Mouse (Mus musculus) forebrain, postnatal 0 days (tissue): ENCODE results near the gene Fbp2. TPM values are rescaled to one million over a fixed set of nuclear protein-coding genes. Genes with fewer than 3 reads are reported as not detected.

Experiments used
- ATAC-seq: fragments of 200-750 bp; cut with Nextera tagmentation; 2 replicates; pipeline ENCODE4 v1.8.0; 2017; ENCODE audit warnings: mild to moderate bottlenecking, moderate library complexity
- DNase-seq: peaks from one replicate; pipeline ENCODE4 v3.0.0-alpha.2; 2015
- H3K27ac ChIP-seq: fragments of 300-500 bp; sonication (generic); 2 replicates; pipeline ENCODE4 v1.5.1; 2014; ENCODE audit warnings: low read depth, mild to moderate bottlenecking, antibody characterized with exemption, low read length, moderate library complexity, mixed read lengths
- H3K27me3 ChIP-seq: fragments of 300-500 bp; sonication (generic); 2 replicates; pipeline ENCODE4 v1.6.1; 2014; ENCODE audit warnings: mild to moderate bottlenecking, low read length, mixed read lengths; ENCODE audit not compliant: insufficient read depth
- H3K36me3 ChIP-seq: fragments of 300-500 bp; sonication (generic); 2 replicates; pipeline ENCODE4 v1.6.1; 2014; ENCODE audit warnings: mild to moderate bottlenecking, moderate library complexity; ENCODE audit not compliant: insufficient read depth
- H3K4me1 ChIP-seq: fragments of 300-500 bp; sonication (generic); 2 replicates; pipeline ENCODE4 v1.6.1; 2014; ENCODE audit warnings: antibody characterized with exemption; ENCODE audit not compliant: insufficient read depth
- H3K4me2 ChIP-seq: fragments of 300-500 bp; sonication (generic); 2 replicates; pipeline ENCODE4 v1.6.1; 2014; ENCODE audit warnings: low read depth, mild to moderate bottlenecking, moderate library complexity
- H3K4me3 ChIP-seq: fragments of 300-500 bp; sonication (generic); 2 replicates; pipeline ENCODE4 v1.5.1; 2014; ENCODE audit warnings: low read depth, low read length, mixed read lengths
- H3K9ac ChIP-seq: fragments of 300-500 bp; sonication (generic); 2 replicates; pipeline ENCODE4 v1.6.1; 2014; ENCODE audit warnings: mild to moderate bottlenecking
- H3K9me3 ChIP-seq: fragments of 300-500 bp; sonication (generic); 2 replicates; pipeline ENCODE4 v1.6.1; 2016; ENCODE audit warnings: low read length
- CTCF ChIP-seq: sonication (generic); IDR thresholded peaks from 2 replicates; pipeline ENCODE4 v1.5.1; 2016; ENCODE audit warnings: antibody characterized with exemption, control low read depth, low read depth
- WGBS: fragments of 180-500 bp; shearing (Covaris S2); extraction: QIAGEN DNeasy Blood & Tissue Kit; methylation state at CpG from one replicate; pipeline ENCODE4 v1.1.7; 2014; 5-methylcytosine and 5-hydroxymethylcytosine counted together
- polyA plus RNA-seq: library from polyadenylated mRNA; unstranded; fragments of >200 nt; fragmentation: Nextera tagmentation; extraction: Ambion mirVana; gene quantifications from 2 replicates; pipeline ENCODE4 v1.2.1, GENCODE M21; 2015
- total RNA-seq: library from RNA; depleted of rRNA; stranded (reverse); fragments of >200 nt; gene quantifications from 2 replicates; pipeline ENCODE4 v1.2.3, GENCODE M21; 2014

Gene Fbp2
- total and polyA plus RNA-seq, 2 experiments from 2014 or later, result 0.62 to 1.1 TPM

GRCm38 (mm10) chr13:62879411-62879810 lies 21.2 kb upstream of the Fbp2 start:
- Histone ChIP-seq H3K4me1 (no peaks in the 10 kb centered on the region), H3K9ac (no peak overlapping the region), H3K9me3 (no peaks in the 10 kb centered on the region), H3K4me2 (no peak overlapping the region), H3K27ac (no peak overlapping the region), H3K27me3 (no peaks in the 10 kb centered on the region), H3K4me3 (no peak overlapping the region), H3K36me3 (no peaks in the 10 kb centered on the region)
- DNase-seq (no peak), ATAC-seq (no peak)
- WGBS, result 27% methylated on average over 6 of the region's 6 CpGs
- TF ChIP-seq CTCF, result no peak

GRCm38 (mm10) chr13:62877247-62877646 lies 19.0 kb upstream of the Fbp2 start:
- no peak for TF ChIP-seq CTCF
- Histone ChIP-seq H3K27ac (no peak overlapping the region), H3K36me3 (no peaks in the 10 kb centered on the region), H3K9ac (no peak overlapping the region), H3K4me3 (no peak overlapping the region), H3K27me3 (no peaks in the 10 kb centered on the region), H3K4me1 (no peaks in the 10 kb centered on the region), H3K9me3 (no peaks in the 10 kb centered on the region), H3K4me2 (no peak overlapping the region)
- DNase-seq (no peak), ATAC-seq (no peak)
- 10% methylated on average over 5 of the region's 5 CpGs for WGBS

- Histone ChIP-seq H3K27ac (no peak overlapping the region), H3K36me3 (no peaks in the 10 kb centered on the region), H3K9me3 (no peaks in the 10 kb centered on the region), H3K4me1 (no peaks in the 10 kb centered on the region), H3K4me2 (no peak overlapping the region), H3K4me3 (no peak overlapping the region), H3K27me3 (no peaks in the 10 kb centered on the region), H3K9ac (no peak overlapping the region)
- DNase-seq, result no peak
- 82% methylated on average over 1 of the region's 1 CpGs for WGBS
- no peak for ATAC-seq
- no peak for TF ChIP-seq CTCF
These were observed 17.9 kb upstream of the Fbp2 start for GRCm38 (mm10) chr13:62876111-62876510.

GRCm38 (mm10) chr13:62872252-62872651 lies 14.0 kb upstream of the Fbp2 start:
- no peak for TF ChIP-seq CTCF
- no peak for ATAC-seq
- H3K4me2 ChIP-seq, result no peak overlapping the region
- no peaks in the 10 kb centered on the region for H3K9me3 ChIP-seq
- 67% methylated on average over 3 of the region's 3 CpGs for WGBS
- no peak for DNase-seq
- H3K4me3 ChIP-seq, result no peak overlapping the region
- no peaks in the 10 kb centered on the region for H3K4me1 ChIP-seq
- H3K9ac ChIP-seq, result no peak overlapping the region
- H3K36me3 ChIP-seq, result no peaks in the 10 kb centered on the region
- H3K27me3 ChIP-seq, result no peaks in the 10 kb centered on the region
- no peak overlapping the region for H3K27ac ChIP-seq

GRCm38 (mm10) chr13:62870605-62871004 lies 12.4 kb upstream of the Fbp2 start:
- Histone ChIP-seq H3K4me2 (no peak overlapping the region), H3K9ac (no peak overlapping the region), H3K27me3 (no peaks in the 10 kb centered on the region), H3K4me1 (no peaks in the 10 kb centered on the region), H3K27ac (no peak overlapping the region), H3K4me3 (no peak overlapping the region), H3K36me3 (no peaks in the 10 kb centered on the region), H3K9me3 (no peaks in the 10 kb centered on the region)
- DNase-seq (no peak), ATAC-seq (no peak)
- no peak for TF ChIP-seq CTCF
- whole genome bisulfite sequencing, result 85% methylated on average over 2 of the region's 2 CpGs

- 29% methylated on average over 4 of the region's 4 CpGs for WGBS
- no peaks in the 10 kb centered on the region for H3K27me3 ChIP-seq
These were observed 8.6 kb upstream of the Fbp2 start for GRCm38 (mm10) chr13:62866817-62867216.

GRCm38 (mm10) chr13:62865651-62866315 lies 7.6 kb upstream of the Fbp2 start:
- 50% methylated on average over 11 of the region's 11 CpGs for WGBS

More at GRCm38 (mm10) chr13:62866817-62867216, 8.6 kb upstream of the Fbp2 start:
- Histone ChIP-seq H3K4me3 (no peak overlapping the region), H3K27ac (no peak overlapping the region), H3K9me3 (no peaks in the 10 kb centered on the region), H3K36me3 (no peaks in the 10 kb centered on the region), H3K4me1 (no peaks in the 10 kb centered on the region), H3K9ac (no peak overlapping the region), H3K4me2 (no peak overlapping the region)
- no peak for TF ChIP-seq CTCF
- ATAC-seq, result peak; percentile 45
- peak; percentile 35 for DNase-seq

More at GRCm38 (mm10) chr13:62865651-62866315, 7.6 kb upstream of the Fbp2 start:
- Histone ChIP-seq H3K27me3 (no peaks in the 10 kb centered on the region), H3K4me3 (no peak overlapping the region), H3K4me2 (no peak overlapping the region), H3K9ac (no peak overlapping the region), H3K4me1 (no peaks in the 10 kb centered on the region), H3K36me3 (no peaks in the 10 kb centered on the region), H3K9me3 (no peaks in the 10 kb centered on the region), H3K27ac (no peak overlapping the region)
- no peak for ATAC-seq
- no peak for TF ChIP-seq CTCF
- no peak for DNase-seq
